7 mouse cellular contexts compared by ENCODE assay signal in genomic region chr9:61997860-61998259, GRCm38 (mm10). TPM values are rescaled to one million over a fixed set of nuclear protein-coding genes. Genes with fewer than 3 reads are reported as not detected.
DNase-seq lines count a peak whose midpoint lies in the region; ATAC-seq lines count a peak whose summit lies in the region.

No protein-coding gene starts in this region.

- no peak overlapping the region for H3K4me3 ChIP-seq in stomach, embryonic 16.5 days (replicated peaks; ENCODE audit: low read length)

- peaks cover 17% of the 10 kb centered on the region for H3K4me1 ChIP-seq in stomach, embryonic 16.5 days (ENCODE audit: control insufficient read depth, insufficient read depth, low read length)

- H3K27ac ChIP-seq in stomach, embryonic 16.5 days (ENCODE audit: low read length), result peak overlapping the region; percentile 88

- H3K36me3 ChIP-seq in stomach, embryonic 16.5 days (ENCODE audit: control insufficient read depth, insufficient read depth, low read length), result no peaks in the 10 kb centered on the region

- intact Hi-C loops in left cerebral cortex, postnatal 4 days (cut with DNase I), result no loop called here
- intact Hi-C loops in left cerebral cortex, postnatal 25 days (cut with DNase I), result no loop called here

- no peak overlapping the region for H3K4me2 ChIP-seq in stomach, embryonic 16.5 days (ENCODE audit: low read depth, low read length)

- ATAC-seq in stomach, embryonic 16.5 days (ENCODE audit: insufficient read depth, low FRiP score), result peak; percentile 18; the same call in 1 of the 2 replicates

- no peaks in the 10 kb centered on the region for H3K9me3 ChIP-seq in stomach, embryonic 16.5 days (replicated peaks; ENCODE audit: control insufficient read depth, low read length)

- WGBS in stomach, embryonic 16.5 days, result 26% methylated on average over 6 of the region's 6 CpGs

- no peaks in the 10 kb centered on the region for H3K27me3 ChIP-seq in stomach, embryonic 16.5 days (ENCODE audit: control insufficient read depth, insufficient read depth, low read length)

- H3K9ac ChIP-seq in stomach, embryonic 16.5 days (ENCODE audit: low read length), result no peak overlapping the region

- peak; percentile 54 for DNase-seq in left cerebral cortex, postnatal 4 days
- DNase-seq in left cerebral cortex, postnatal 25 days (ENCODE audit: low spot score in 2 of 2), result no peak
- DNase-seq in adrenal gland, postnatal 36 days, result peak; percentile 58 to 76
- DNase-seq in kidney, postnatal 10 days, result peak; percentile 92
- no peak for DNase-seq in cerebellum, adult 9-10 months
- no peak for DNase-seq in frontal cortex, postnatal 14 days (ENCODE audit: low spot score in 2 of 2)

RNA-seq across cellular contexts. Expression of gene Paqr5, which starts 28.8 kb away (rescaled TPM):
- under 1 TPM; 0.22 to 0.32 TPM for total RNA-seq in left cerebral cortex, postnatal 4 days (2021)
- 1 to 10 TPM; 3.9 to 5.0 TPM for total RNA-seq in left cerebral cortex, postnatal 25 days (2021)
- 10 to 100 TPM in 1 of 2 experiments, under 1 TPM in 1; 0.99 to 10.8 TPM for total RNA-seq in adrenal gland, postnatal 36 days (2021)
- 42.2 and 65.3 TPM in 2 replicates for polyA plus RNA-seq in stomach, embryonic 16.5 days (2015; fragmentation: Nextera tagmentation; extraction: Ambion mirVana)

RNA-seq across cellular contexts. Expression of gene Kif23, which starts 51.3 kb away (rescaled TPM):
- 10 to 100 TPM; 11.2 to 13.1 TPM for total RNA-seq in left cerebral cortex, postnatal 4 days (2021)
- 1 to 10 TPM; 2.3 to 2.9 TPM for total RNA-seq in left cerebral cortex, postnatal 25 days (2021)
- total RNA-seq in adrenal gland, postnatal 36 days (2021), result 1 to 10 TPM; 5.5 to 8.5 TPM
- polyA plus RNA-seq in stomach, embryonic 16.5 days (2015; fragmentation: Nextera tagmentation; extraction: Ambion mirVana), result 102 and 124 TPM in 2 replicates

Comparison
In these comparisons a context has a peak if more than half of its experiments do, and no peak if none do; other contexts are left out.
1. DNase-seq: peak in left cerebral cortex, postnatal 4 days (single experiment), adrenal gland, postnatal 36 days (2 of 2) and kidney, postnatal 10 days (single experiment); none in left cerebral cortex, postnatal 25 days (0 of 2), cerebellum, adult 9-10 months (single experiment) and frontal cortex, postnatal 14 days (0 of 2).